Mouse (Mus musculus): Measurements from ENCODE around the gene Sqstm1.

Gene Sqstm1

DNA sequence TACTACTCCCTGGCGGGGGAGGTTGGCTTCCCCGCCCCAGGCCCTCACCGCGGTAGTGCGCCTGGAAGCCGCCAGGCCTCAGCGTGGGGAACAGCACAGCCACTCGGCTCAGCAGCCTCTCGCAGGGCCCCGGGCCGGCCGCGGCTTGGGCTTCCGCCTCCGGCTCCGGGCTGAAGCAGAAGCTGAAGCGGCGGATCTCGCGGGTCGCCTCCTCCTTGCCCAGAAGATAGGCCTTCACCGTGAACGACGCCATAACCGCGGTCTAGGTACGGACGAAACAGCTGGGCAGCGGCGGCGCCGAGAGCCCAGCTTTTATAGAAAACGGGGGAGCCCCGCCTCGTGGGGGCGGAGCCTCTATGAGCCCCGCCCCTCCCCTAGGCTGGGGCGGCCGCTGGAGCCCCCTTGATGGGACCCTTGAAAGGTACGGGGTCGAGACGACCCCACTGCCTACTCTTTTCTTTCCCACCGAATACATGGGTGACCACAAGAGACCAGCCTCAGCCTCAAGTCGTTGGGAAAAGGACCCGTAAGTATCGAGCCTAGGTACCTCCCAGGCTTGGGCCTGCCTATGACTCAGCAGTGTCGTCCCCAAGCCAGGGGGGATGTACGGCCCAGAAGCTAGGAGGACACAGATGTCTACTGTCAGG, at the start of gene Sqstm1, which contains the start of gene Mgat4b:
Gene Sqstm1, minus strand, starts transcription at position 323 of the 647 bp plus-strand sequence.
Gene Mgat4b, plus strand, starts transcription at position 386 of the 647 bp plus-strand sequence.
- DNase-seq: peak; percentile 86 to 91

GRCm38 (mm10) chr11:50258310-50258709, 47.7 kb upstream of the Sqstm1 start:
- no peak for DNase-seq

GRCm38 (mm10) chr11:50256615-50257014, 46.0 kb upstream of the Sqstm1 start:
- no peak for DNase-seq

GRCm38 (mm10) chr11:50254010-50254580, 43.5 kb upstream of the Sqstm1 start:
- DNase-seq: peak in 1 of 2 experiments; percentile 54

- DNase-seq: no peak
These were observed 42.8 kb upstream of the Sqstm1 start for GRCm38 (mm10) chr11:50253393-50253792.

DNA sequence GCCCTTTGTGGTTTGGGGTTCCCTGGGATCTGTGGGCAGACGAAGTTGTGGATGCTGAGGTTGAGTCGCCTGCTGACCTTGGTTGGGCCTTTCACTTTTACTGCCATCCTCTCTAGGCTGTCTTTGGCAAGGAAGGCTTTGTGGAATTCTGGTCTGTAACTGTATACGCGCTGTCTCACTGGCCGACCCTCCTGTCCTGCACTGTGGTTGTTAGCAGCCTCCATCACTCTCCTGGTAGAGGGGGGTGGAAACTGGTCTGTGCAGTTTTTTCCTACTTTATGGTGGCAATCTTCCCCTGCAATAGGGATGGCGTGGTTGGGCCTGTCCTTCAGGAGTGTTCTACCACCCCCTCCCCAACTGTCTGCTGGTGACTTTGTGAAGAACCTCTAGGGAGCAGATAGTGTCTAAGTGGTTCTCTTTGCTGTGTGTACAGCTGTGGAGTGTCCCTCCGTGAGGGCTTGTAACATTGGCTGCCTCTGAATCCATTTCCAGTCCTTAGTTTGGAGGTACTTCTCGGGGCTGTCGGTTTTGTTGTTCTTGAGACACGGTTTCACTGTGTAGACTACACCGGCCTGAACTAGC, 42.1 kb upstream of the Sqstm1 start:
- DNase-seq: no peak

DNA sequence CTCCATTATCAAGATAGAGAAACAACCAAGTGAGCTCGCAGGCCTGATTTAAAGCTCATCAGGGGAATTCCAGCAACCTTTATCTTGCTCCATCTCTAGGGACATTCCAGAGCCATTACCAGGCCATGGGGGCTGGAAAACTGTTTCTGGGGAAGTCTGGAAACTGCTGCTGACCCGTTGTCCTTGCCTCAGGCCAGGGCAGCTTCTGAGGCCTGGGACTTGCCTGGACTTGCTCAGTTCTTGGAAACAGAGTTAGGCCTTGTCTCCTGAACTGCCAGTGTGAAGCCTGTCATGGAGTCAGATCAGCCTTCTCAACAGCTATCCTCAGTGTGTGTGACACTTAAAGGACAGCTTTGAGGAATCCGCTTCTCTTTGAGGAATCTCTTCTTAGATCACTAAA, 41.5 kb upstream of the Sqstm1 start:
- DNase-seq: peak; percentile 60 to 76

DNA sequence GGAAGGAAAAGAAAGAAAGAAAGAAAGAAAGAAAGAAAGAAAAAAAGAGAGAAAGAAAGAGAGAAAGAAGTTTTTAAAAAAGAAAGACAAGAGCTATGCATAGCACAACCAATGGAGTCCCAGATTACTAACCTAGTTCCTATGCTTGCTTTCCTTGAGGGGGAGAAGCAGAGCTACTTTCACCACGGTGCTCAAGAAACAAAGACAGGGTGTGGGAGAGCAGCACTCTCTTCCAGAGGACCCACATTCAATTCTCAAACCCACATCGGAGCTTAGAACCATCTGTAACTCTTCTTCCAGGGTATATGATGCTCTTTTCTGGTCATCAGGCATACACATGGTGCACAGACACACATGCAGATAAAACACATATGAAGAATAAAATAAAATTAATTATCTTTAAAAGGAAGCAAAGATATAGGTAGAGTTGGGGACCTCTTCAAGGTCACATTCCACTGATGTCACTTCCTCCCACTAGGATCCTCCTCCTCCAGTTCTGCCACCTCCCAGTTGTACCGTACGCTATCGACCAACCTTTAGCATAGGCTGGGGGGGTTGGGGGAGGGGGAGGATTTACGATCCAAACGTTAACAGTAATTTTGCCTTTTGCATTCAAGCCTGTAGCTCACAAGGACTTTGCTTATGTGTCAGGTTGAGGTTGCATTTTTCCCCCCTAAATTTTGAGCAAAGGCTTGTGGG, 38.0 kb upstream of the Sqstm1 start:
- DNase-seq: no peak

- DNase-seq: no peak
These were observed 34.6 kb upstream of the Sqstm1 start for GRCm38 (mm10) chr11:50245269-50245668.

GRCm38 (mm10) chr11:50243926-50244325, 33.3 kb upstream of the Sqstm1 start:
- DNase-seq: no peak

GRCm38 (mm10) chr11:50240235-50240911, 29.7 kb upstream of the Sqstm1 start:
- no peak for DNase-seq

GRCm38 (mm10) chr11:50238821-50239791, 28.5 kb upstream of the Sqstm1 start:
- no peak for DNase-seq

- peak in 1 of 2 experiments; percentile 47 for DNase-seq
These were observed 27.7 kb upstream of the Sqstm1 start, which contains the start of gene Ltc4s for GRCm38 (mm10) chr11:50238324-50238723. Ltc4s (minus strand) TSS chr11:50238616.

GRCm38 (mm10) chr11:50236937-50237835, 26.6 kb upstream of the Sqstm1 start:
- peak; percentile 52 to 68 for DNase-seq

- DNase-seq: peak; percentile 95 to 97
These were observed 25.9 kb upstream of the Sqstm1 start for GRCm38 (mm10) chr11:50236540-50236936.

- no peak for DNase-seq
These were observed 24.0 kb upstream of the Sqstm1 start for GRCm38 (mm10) chr11:50234606-50235005.

DNA sequence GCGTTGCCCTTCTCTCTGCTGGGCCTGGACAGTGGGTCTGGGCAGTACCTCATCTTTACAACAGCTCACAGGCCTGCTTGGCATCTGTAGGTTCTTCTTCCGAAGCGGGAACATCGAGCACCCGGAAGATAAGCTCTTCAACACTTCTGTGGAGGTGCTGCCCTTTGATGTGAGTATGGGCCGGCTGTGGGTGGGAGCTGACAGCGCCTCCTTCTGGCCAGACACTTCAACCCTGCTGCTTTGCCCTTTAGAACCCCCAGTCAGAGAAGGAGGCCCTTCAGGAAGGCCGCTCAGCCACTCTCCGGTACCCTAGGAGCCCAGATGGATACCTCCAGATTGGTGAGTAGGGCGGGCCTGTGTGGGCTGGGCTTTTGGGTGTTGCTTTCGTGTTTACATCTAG, 23.4 kb upstream of the Sqstm1 start:
- DNase-seq: peak in 1 of 2 experiments; percentile 47

DNA sequence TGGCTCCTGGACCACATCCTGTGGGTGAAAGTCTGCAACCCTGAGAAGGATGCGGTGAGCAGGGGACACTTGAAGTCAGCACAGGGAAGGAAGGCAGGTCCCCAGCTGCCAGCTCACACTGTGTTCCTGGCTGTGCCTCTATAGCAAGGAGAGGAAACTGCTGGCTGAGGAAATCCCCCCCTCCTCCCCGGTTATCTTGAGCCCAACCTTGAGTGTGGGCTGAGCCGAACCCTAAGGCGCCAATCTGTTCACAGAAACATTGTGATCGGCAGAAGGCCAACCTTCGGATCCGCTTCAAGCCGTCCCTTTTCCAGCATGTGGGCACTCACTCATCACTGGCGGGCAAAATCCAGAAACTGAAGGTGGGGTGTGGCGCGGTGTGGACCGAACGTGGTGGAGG, 22.4 kb upstream of the Sqstm1 start:
- DNase-seq: no peak

GRCm38 (mm10) chr11:50231411-50231810, 20.8 kb upstream of the Sqstm1 start:
- peak; percentile 68 to 78 for DNase-seq

Measured in kidney, postnatal 4 days (tissue).